Mouse (Mus musculus) spleen, adult 2 months (tissue): ENCODE measurements at regions not wholly inside any gene's neighbourhood (a gene's known extent, or its start where the extent isn't known, plus 50 kb on each side); places are given as distances from the start of the nearest gene placed in this dataset.

Experiments used
- CTCF ChIP-seq: fragments of 200-500 bp; IDR thresholded peaks from 2 replicates; pipeline ENCODE4 v1.5.1; 2011; ENCODE audit warnings: mild to moderate bottlenecking, inconsistent platforms; ENCODE audit not compliant: insufficient read depth, insufficient read length, insufficient replicate concordance; ENCODE audit errors: extremely low read depth
- POLR2A ChIP-seq: fragments of 200-500 bp; IDR thresholded peaks from 2 replicates; pipeline ENCODE4 v1.6.1; 2011; ENCODE audit warnings: low read depth, low read length, inconsistent platforms

DNA sequence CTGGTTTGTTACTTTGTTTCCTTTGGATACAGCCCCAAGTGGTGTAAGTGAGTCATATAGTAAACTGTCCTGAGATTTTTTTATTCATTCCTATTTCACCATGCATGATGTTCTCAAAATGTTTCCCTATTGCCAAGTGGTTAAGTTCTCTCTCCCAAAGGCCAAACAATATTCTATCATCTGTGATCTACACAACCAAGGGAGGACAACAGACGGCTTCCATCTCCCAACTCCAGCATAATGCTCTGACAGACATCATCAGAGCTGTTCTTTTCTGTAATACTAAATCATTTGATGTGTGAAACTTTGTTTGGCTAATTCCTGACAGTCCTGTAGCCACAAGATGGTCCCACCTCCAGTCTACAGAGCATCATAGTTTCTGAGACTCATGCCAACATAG lies 155.2 kb upstream of the Spred2 start:
- TF ChIP-seq CTCF (no peak), POLR2A (no peak)
